Mouse (Mus musculus) ES-E14 (cell line): ENCODE measurements around the gene Atpaf2.

ENCODE experiments used
- CHD2 ChIP-seq: IDR thresholded peaks from 2 replicates; pipeline ENCODE4 v1.6.1; 2014; ENCODE audit warnings: mild to moderate bottlenecking, low read depth, low read length, inconsistent platforms
- HCFC1 ChIP-seq: IDR thresholded peaks from 2 replicates; pipeline ENCODE4 v1.6.1; 2012; ENCODE audit warnings: low read length, inconsistent platforms, borderline replicate concordance; ENCODE audit not compliant: insufficient read depth
- MAFK ChIP-seq: IDR thresholded peaks from 2 replicates; pipeline ENCODE4 v1.6.1; 2014; ENCODE audit warnings: mild to moderate bottlenecking, low read depth, low read length, inconsistent platforms; ENCODE audit not compliant: insufficient read depth
- ZC3H11A ChIP-seq: IDR thresholded peaks from 2 replicates; pipeline ENCODE4 v1.6.1; 2012; ENCODE audit warnings: low read depth, mild to moderate bottlenecking, inconsistent platforms, low read length, borderline replicate concordance
- ZNF384 ChIP-seq: IDR thresholded peaks from 2 replicates; pipeline ENCODE4 v1.6.1; 2012; ENCODE audit warnings: low read depth, low read length, inconsistent platforms

DNA sequence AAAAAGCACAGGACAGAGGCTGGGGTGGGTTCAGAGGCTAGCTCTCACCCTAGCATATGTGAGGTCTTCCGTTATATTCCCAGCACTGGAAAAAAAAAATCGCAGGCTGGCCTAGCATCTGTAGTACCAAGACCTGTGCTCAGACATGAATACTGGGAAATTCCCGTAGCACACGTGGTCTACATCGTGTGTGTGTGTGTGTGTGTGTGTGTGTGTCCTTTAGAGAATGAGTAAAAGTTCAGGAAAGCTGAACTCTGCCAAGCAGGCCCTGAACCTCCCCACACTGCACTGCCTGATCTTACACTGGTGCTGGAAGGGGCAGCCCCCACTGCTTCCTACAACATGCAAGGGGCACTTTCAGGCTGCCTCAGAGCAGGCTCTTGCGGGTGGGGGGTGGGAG is 43.8 kb downstream of the Atpaf2 start:
- TF ChIP-seq ZNF384: no peak
- TF ChIP-seq ZC3H11A: no peak
- no peak for TF ChIP-seq CHD2
- no peak for TF ChIP-seq MAFK
- no peak for TF ChIP-seq HCFC1
